Mouse (Mus musculus): ENCODE results near the gene Gm45208.
"Not testable (repeated sequence)": the region's sequence is repeated elsewhere in the genome, so short reads cannot be mapped to it uniquely, and the experiment has no call there.

Gene Gm45208

GRCm38 (mm10) chrX:7727176-7727575, 5.1 kb downstream of the Gm45208 start:
- DNase-seq (ENCODE audit: low read depth, low spot score) = no peak

- DNase-seq (ENCODE audit: low read depth, low spot score) = peak; percentile 61
Observed at GRCm38 (mm10) chrX:7728215-7728921, 6.3 kb downstream of the Gm45208 start, which contains the start of gene Praf2. TSS of gene Praf2 (plus strand) at chrX:7728439.

DNA sequence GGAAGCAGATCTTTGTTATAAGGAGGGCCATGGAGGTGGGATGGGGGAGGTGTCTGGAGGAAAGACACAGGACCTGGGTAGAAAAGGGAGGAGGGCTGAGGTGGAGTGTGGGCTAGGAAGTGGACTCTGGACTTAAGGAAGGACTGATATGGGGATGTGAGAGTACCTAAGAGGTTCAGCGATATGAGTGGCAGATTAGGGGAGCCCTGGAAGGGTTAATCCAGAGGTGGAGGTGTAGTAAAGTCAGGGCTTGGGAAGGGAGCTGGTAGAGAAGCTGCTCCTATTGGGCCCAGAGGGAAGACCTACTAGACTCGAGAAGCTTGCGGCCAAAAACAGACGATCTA, 6.8 kb downstream of the Gm45208 start:
- DNase-seq (ENCODE audit: low read depth, low spot score) = no peak

DNA sequence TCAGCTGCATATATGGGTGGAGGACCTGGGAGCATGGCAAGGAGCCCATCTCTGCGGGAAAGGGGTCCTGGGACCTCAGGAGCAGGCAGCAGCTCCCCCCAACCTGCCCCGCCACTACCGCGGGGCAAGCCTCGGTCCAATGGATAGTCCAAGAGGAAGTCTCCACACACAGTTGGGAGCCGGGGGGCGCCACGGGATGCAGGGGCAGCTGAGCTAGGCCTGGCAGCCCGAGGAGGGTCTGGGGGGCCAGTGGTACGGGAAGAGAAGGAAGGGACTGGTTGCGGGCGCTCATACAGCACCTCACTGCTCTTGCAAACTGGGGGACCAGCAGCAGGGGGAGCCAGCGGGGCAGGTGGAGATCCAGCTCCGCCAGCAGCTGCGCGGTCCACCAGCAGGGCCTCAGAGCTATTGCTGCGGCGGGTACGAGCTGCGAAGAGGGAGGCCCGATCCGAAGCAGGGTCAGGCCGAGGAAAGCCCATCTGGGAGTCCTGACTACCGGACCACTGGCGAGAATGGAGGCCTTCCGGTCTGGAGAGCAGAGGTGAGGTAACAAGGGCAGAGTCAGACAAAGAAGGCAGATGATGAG, 11.6 kb downstream of the Gm45208 start:
- no peak for DNase-seq (ENCODE audit: low read depth, low spot score)

GRCm38 (mm10) chrX:7739336-7740081, 17.5 kb downstream of the Gm45208 start:
- DNase-seq (ENCODE audit: low read depth, low spot score) = no peak

DNA sequence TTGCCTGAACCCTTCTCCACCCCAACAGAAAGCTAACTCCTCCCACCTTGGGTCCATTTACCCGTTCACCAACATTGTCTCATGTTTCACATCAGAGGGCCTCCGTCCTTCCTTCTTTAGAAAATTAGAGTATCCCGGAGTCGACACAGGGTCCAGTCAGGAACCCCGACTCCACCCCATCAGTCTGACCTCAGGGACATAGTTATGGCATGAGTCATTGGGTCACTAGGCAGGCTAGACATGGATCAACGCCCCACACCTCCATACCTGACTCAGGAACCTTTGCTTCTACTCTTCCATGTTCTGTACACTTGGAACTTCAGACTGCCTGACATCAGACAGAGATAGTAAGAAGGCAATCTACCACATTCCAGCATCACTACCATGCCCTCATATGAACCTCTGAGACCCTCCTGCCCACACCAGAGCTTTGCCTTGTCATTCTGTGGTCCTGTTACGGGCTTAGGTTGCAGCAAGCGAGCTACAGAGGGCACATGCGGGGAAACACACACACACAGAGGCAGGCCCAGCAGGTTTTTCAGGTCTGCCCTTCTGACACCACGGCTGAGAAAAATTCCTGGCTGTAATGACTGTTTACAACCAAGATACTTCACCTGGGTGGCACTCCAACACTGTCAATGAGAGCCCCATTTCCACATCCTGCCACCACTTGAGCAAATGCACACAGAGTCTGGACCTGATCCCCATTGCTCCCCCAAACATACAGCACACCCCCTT, 18.2 kb downstream of the Gm45208 start:
- no peak for DNase-seq (ENCODE audit: low read depth, low spot score)

- no peak for DNase-seq (ENCODE audit: low read depth, low spot score)
Observed at GRCm38 (mm10) chrX:7741103-7741502, 19.1 kb downstream of the Gm45208 start.

- no peak for DNase-seq (ENCODE audit: low read depth, low spot score)
Observed at GRCm38 (mm10) chrX:7743470-7743869, 21.4 kb downstream of the Gm45208 start.

DNA sequence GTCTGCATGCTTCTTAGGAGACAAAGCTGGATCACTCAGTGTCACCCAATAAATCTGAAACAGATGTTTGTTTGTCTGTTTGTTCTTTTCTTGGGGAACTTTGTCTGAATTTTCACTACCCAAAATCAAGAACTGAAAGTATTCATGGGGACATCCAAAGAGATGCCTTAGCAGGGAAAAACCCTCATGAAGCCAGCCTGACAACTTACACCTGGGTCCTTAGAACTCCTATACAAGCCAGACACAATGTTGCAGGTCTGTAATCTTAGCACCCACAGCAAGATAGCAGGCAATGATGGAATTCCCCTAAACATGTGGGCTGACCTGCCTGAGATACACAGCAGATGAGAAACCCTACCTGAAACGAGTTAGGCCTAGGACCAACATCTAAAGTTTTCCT, 22.9 kb downstream of the Gm45208 start:
- DNase-seq (ENCODE audit: low read depth, low spot score) = no peak

GRCm38 (mm10) chrX:7745429-7745828, 23.4 kb downstream of the Gm45208 start:
- no peak for DNase-seq (ENCODE audit: low read depth, low spot score)

GRCm38 (mm10) chrX:7750432-7751116, 28.5 kb downstream of the Gm45208 start, which contains the start of gene Ccdc120:
TSS of gene Ccdc120 (minus strand) at chrX:7750905.
- peak; percentile 57 for DNase-seq (ENCODE audit: low read depth, low spot score)

DNA sequence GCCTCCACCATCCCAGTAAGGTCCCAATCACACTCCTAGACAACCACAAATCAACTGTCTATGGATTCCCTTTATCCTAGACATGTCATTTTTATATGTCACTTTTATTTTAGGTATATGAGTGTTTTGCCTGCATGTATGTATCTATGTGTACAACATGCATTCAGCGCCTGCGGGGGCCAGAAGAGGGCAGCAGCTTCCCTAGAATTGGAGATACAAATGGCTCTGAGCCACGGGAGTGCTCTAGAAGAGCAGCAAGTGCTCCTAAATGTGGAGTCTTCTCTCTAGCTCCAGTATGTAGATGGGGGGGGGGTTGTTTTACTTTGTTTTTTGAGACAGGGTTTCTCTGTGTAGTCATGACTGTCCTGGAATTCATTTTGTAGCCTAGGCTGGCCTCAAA, 31.6 kb downstream of the Gm45208 start:
- DNase-seq (ENCODE audit: low read depth, low spot score) = not testable (repeated sequence)

DNA sequence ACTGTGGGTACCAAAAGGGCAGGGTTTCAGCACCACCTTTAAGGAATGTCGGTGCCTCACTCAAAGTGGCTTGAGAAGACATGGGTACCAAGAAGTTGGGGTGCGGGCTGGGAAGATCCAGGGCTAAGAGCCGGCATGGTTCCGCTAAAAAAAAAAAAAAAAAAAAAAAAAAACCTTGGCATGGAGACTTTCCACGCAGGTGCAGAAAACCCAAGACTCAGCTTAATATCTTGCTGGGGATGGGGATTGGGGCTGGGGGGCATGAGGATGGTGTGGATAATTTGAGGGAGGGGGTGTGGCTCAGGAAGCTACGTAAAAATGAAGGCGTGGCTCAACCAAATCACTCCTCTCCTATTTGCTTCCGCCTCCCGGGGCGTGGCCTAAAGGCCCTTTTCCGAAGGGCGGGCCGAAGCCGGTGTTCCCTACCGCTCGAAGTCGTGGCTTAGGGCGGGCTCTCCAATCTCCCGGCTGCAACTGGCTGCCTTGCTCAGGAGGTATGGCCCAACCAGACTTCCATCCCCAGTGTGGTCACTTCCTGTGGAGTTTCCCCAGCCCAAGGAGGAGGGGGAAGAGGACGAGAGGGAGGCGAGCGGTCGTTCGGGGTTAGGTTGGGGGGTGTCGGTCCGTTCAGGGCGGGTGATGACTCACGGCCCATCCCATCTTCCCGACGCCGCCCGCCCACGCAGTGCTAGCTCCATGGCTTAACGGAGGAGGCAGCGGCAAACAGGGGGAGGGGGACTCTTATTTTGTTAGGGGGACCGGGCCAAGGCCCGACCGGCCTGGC, 40.3 kb downstream of the Gm45208 start, which contains the start of gene Tfe3:
Gene Tfe3 (plus strand): TSS at position 424 of the 784 bp plus-strand sequence.
- peak; percentile 82 for DNase-seq (ENCODE audit: low read depth, low spot score)

DNA sequence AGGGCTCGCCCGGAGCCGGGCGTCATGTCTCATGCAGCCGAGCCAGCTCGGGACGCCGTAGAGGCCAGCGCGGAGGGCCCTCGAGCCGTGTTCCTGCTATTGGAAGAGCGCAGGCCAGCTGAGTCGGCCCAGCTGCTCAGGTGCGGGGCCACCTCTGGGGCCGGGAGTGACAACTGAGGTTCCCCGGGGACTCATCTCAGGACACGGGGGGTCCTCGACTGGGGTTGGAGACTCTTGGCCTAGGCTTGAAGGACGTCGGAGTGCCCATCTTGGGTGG, 40.8 kb downstream of the Gm45208 start:
- no peak for DNase-seq (ENCODE audit: low read depth, low spot score)

DNA sequence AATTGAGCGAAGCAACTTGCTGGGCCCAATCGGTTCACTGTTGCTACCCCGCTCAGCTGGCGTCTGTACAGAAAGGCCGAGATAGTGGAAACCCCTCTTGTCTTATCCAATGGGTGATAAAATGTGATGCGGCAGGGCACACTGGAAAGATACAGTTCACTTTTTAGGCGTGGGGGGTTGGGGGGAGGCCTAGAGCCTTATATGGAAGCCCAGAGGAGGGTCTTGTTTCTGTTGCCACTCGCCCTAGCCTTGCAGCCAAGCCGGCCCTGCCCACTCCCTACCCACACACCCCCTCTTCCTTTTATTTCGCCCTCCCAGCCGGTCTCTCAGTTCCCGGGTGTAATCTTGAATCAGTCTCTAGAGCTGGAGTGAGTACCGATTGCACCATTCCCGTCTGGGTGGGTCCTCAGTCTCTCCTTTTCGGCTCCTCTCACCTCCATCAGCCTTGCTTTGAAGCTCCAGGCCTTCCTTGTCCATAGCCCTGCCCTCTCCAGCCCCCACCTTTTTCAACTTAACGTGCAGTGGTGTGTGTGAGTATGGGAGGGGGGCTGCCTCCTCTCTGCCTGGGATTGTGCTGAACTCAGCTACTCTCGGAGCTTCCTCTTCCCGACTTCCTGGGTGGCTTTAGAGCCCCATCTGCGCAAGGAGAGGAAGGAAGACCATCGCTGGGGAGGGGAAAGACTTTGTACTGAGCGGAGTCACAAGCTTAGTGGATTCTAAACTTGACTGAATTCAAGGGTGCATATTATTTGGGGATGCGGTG, 41.8 kb downstream of the Gm45208 start:
- DNase-seq (ENCODE audit: low read depth, low spot score) = no peak

GRCm38 (mm10) chrX:7764657-7765280, 42.7 kb downstream of the Gm45208 start:
- no peak for DNase-seq (ENCODE audit: low read depth, low spot score)

- no peak for DNase-seq (ENCODE audit: low read depth, low spot score)
Observed at GRCm38 (mm10) chrX:7765281-7765670, 43.2 kb downstream of the Gm45208 start.

DNA sequence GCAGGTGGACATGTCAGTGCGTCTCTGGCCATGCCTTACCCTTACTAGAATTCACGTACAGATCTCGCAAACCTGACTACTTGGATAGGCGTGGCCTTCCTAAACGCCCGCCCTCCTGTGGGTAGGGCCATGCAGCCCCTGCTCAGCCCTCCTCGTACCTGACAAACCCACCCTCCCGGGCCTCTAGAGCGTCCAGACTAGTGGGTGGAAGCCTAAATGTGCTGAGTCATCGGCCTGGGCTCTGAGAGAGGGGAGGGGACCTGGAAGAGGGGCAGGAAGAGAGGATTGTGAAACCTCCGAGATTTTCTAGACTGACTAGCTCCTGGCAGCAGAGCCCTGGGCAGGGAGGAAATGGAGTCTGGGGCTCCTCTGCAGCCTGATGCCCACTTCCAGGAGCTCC, 43.7 kb downstream of the Gm45208 start:
- DNase-seq (ENCODE audit: low read depth, low spot score) = no peak

DNA sequence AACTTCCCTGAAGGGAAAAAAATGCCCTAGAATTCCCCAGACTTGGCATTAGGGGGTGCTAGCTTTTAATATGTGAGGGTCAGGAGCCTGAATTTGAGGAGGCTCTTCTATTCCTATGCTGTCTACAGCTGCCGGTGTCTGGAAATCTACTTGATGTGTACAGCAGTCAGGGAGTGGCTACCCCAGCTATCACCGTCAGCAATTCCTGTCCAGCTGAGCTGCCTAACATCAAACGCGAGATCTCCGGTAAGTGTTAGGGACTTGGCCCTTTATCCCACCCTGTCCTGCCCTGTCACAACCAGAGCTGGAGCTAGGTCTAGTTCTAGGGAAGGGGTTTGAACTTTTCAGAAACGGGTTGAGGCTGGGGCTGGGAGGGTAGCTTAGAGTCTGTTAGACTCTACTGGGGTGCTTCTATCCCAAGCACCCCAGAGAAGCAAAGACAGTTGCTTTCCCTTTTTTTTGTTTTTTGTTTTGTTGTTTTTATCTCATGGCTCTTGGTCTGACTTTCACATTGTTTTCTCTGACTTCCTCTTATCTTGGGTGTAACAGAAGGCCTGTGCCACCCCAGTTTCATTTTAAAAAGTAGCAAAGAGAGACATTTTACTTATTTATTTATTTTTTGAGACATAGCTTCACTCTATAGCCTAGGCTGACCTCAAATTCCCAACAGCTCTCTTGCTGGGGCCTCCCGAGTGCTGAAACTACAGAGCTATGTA, 47.4 kb downstream of the Gm45208 start:
- no peak for DNase-seq (ENCODE audit: low read depth, low spot score)
